Mouse (Mus musculus) limb, embryonic 11.5 days (tissue): ENCODE measurements around the gene Hoxa1. TPM values are rescaled to one million over a fixed set of nuclear protein-coding genes. Genes with fewer than 3 reads are reported as not detected.

ENCODE experiments used
- ATAC-seq: fragments of 200-750 bp; cut with Nextera tagmentation; 2 replicates; pipeline ENCODE4 v1.8.0; 2017; ENCODE audit warnings: low read depth; ENCODE audit not compliant: insufficient number of reproducible peaks, low FRiP score, low TSS enrichment
- DNase-seq: peaks from one replicate; pipeline ENCODE4 v3.0.0-alpha.2; 2015; ENCODE audit warnings: low spot score
- H3K27ac ChIP-seq: fragments of 300-500 bp; sonication (generic); replicated peaks from 2 replicates; pipeline ENCODE4 v1.5.1; 2014; ENCODE audit warnings: low read depth, mild to moderate bottlenecking, low read length
- H3K27me3 ChIP-seq: fragments of 300-500 bp; sonication (generic); 2 replicates; pipeline ENCODE4 v1.6.1; 2014; ENCODE audit warnings: mild to moderate bottlenecking, low read length, mixed read lengths; ENCODE audit not compliant: control insufficient read depth, insufficient read depth
- H3K36me3 ChIP-seq: fragments of 300-500 bp; sonication (generic); 2 replicates; pipeline ENCODE4 v1.6.1; 2014; ENCODE audit warnings: mild to moderate bottlenecking, low read length, moderate library complexity, mixed read lengths; ENCODE audit not compliant: control insufficient read depth, insufficient read depth
- H3K4me1 ChIP-seq: fragments of 300-500 bp; sonication (generic); 2 replicates; pipeline ENCODE4 v1.6.1; 2014; ENCODE audit warnings: low read length, mixed read lengths; ENCODE audit not compliant: control insufficient read depth, insufficient read depth
- H3K4me2 ChIP-seq: fragments of 300-500 bp; sonication (generic); 2 replicates; pipeline ENCODE4 v1.6.1; 2014; ENCODE audit warnings: low read depth, mild to moderate bottlenecking, moderate library complexity; ENCODE audit not compliant: severe bottlenecking
- H3K4me3 ChIP-seq: fragments of 300-500 bp; sonication (generic); 2 replicates; pipeline ENCODE4 v1.5.1; 2014; ENCODE audit warnings: low read depth, low read length
- H3K9ac ChIP-seq: fragments of 300-500 bp; sonication (generic); 2 replicates; pipeline ENCODE4 v1.6.1; 2014; ENCODE audit warnings: mild to moderate bottlenecking, low read length
- H3K9me3 ChIP-seq: fragments of 300-500 bp; sonication (generic); 2 replicates; pipeline ENCODE4 v1.6.1; 2016; ENCODE audit warnings: low read length; ENCODE audit not compliant: control insufficient read depth
- WGBS: fragments of 180-500 bp; shearing (Covaris S2); extraction: QIAGEN DNeasy Blood & Tissue Kit; methylation state at CpG from one replicate; pipeline ENCODE4 v1.1.7; 2014; 5-methylcytosine and 5-hydroxymethylcytosine counted together
- polyA plus RNA-seq: library from polyadenylated mRNA; unstranded; fragments of >200 nt; fragmentation: Nextera tagmentation; extraction: Ambion mirVana; gene quantifications from 2 replicates; pipeline ENCODE4 v1.2.1, GENCODE M21; 2014

Gene Hoxa1
- polyA plus RNA-seq, 1 experiment from 2014 or later, result 1.1 TPM

DNA sequence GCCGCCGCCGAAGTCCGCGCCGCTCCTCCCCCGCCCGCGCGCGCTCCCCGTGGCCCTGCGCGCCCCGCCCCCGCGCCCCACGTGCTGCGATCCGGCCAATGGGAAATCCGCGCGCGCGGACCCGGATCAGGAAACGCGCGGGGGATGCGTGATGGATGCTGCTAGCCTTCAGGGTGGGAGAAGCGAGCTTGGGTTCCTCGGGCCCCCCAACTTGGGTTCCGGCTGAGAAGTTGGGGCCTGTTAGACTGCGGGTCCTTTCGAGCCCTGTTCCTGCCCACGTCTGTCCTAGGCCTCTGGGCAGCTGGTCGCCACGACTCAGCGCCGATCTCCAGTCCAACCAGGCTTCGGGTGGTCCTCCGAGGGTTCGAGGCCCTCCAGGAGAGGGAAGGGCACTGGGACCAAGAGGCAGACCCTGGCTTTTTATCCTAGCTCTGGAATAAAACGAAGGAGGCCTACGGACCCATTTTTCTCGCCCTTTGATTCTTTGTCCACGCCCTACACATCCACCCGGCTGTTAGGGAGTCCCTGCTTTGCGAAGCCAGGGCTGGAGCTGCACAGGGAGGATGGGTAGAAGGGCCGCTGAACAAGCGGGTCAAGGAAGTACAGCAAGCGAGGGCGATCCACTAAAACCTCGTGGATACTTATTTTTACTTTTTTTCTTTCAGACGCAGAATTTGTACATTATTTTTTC lies 33.9 kb upstream of the Hoxa1 start:
- Histone ChIP-seq H3K27me3 (peaks cover 9% of the 10 kb centered on the region; the same call in 1 of the 2 replicates), H3K4me1 (peaks cover 41% of the 10 kb centered on the region), H3K27ac (peak overlapping the region; percentile 21; the same call in 1 of the 2 replicates), H3K4me3 (peak overlapping the region; percentile 50), H3K4me2 (peak overlapping the region; percentile 99), H3K36me3 (no peaks in the 10 kb centered on the region), H3K9ac (peak overlapping the region; percentile 57), H3K9me3 (no peaks in the 10 kb centered on the region)
- ATAC-seq, result peak; percentile 55; the same call in 1 of the 2 replicates
- DNase-seq, result peak; percentile 92
- 2% methylated on average over 43 of the region's 55 CpGs for whole genome bisulfite sequencing

GRCm38 (mm10) chr6:52190906-52191810 lies 33.0 kb upstream of the Hoxa1 start, which contains the start of gene Hoxa4:
TSS of gene Hoxa4 (minus strand) at chr6:52191753.
- no peaks in the 10 kb centered on the region for H3K36me3 ChIP-seq
- H3K4me1 ChIP-seq, result peaks cover 41% of the 10 kb centered on the region
- peak within 1 kb of the TSS; percentile 99 for H3K4me2 ChIP-seq
- H3K9me3 ChIP-seq, result no peaks in the 10 kb centered on the region
- H3K9ac ChIP-seq, result peak within 1 kb of the TSS; percentile 57
- WGBS, result under 1% methylated on average over 47 of the region's 102 CpGs
- DNase-seq (peak; percentile 73), ATAC-seq (peak; percentile 57; the same call in 1 of the 2 replicates)
- peak within 1 kb of the TSS; percentile 51; the same call in 1 of the 2 replicates for H3K27ac ChIP-seq
- H3K27me3 ChIP-seq, result peaks cover 13% of the 10 kb centered on the region
- H3K4me3 ChIP-seq, result peak within 1 kb of the TSS; percentile 50

DNA sequence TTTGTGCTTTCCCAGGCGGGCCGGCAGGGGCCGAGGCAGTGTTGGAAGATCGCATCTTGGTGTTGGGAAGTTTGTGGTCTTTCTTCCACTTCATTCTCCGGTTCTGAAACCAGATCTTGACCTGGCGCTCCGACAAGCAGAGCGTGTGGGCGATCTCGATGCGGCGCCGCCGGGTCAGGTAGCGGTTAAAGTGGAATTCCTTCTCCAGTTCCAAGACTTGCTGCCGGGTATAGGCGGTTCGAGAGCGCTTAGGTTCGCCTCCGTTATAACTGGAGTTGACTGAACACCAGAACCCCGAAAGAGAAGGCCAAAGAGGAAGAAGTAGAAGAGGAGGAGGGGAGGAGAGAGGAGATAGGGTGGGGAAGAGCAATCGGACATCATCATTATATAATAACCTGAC lies 32.3 kb upstream of the Hoxa1 start:
- peak overlapping the region; percentile 50; the same call in 1 of the 2 replicates for H3K4me3 ChIP-seq
- DNase-seq, result peak; percentile 62

GRCm38 (mm10) chr6:52189909-52190308 lies 31.8 kb upstream of the Hoxa1 start:
- peaks cover 46% of the 10 kb centered on the region for H3K4me1 ChIP-seq
- 20% methylated on average over 8 of the region's 8 CpGs for WGBS
- ATAC-seq (no peak), DNase-seq (no peak)
- H3K9me3 ChIP-seq, result no peaks in the 10 kb centered on the region
- no peaks in the 10 kb centered on the region for H3K36me3 ChIP-seq
- H3K9ac ChIP-seq, result no peak overlapping the region
- no peak overlapping the region for H3K4me3 ChIP-seq
- H3K27me3 ChIP-seq, result peaks cover 13% of the 10 kb centered on the region
- no peak overlapping the region for H3K4me2 ChIP-seq
- no peak overlapping the region for H3K27ac ChIP-seq

More for the DNA sequence above, 32.3 kb upstream of the Hoxa1 start:
- Histone ChIP-seq H3K27me3 (peaks cover 13% of the 10 kb centered on the region), H3K9me3 (no peaks in the 10 kb centered on the region), H3K4me1 (peaks cover 42% of the 10 kb centered on the region), H3K36me3 (no peaks in the 10 kb centered on the region), H3K27ac (no peak overlapping the region), H3K9ac (no peak overlapping the region), H3K4me2 (peak overlapping the region; percentile 99)
- no peak for ATAC-seq
- 2% methylated on average over 23 of the region's 23 CpGs for WGBS

- ATAC-seq, result no peak
- Histone ChIP-seq H3K4me2 (no peak overlapping the region), H3K4me3 (no peak overlapping the region), H3K9ac (no peak overlapping the region), H3K27me3 (peaks cover 16% of the 10 kb centered on the region), H3K9me3 (no peaks in the 10 kb centered on the region), H3K27ac (no peak overlapping the region), H3K36me3 (no peaks in the 10 kb centered on the region), H3K4me1 (peaks cover 51% of the 10 kb centered on the region)
- 30% methylated on average over 5 of the region's 5 CpGs for WGBS
- DNase-seq, result no peak
Measured at GRCm38 (mm10) chr6:52189172-52189591, 31.1 kb upstream of the Hoxa1 start.

DNA sequence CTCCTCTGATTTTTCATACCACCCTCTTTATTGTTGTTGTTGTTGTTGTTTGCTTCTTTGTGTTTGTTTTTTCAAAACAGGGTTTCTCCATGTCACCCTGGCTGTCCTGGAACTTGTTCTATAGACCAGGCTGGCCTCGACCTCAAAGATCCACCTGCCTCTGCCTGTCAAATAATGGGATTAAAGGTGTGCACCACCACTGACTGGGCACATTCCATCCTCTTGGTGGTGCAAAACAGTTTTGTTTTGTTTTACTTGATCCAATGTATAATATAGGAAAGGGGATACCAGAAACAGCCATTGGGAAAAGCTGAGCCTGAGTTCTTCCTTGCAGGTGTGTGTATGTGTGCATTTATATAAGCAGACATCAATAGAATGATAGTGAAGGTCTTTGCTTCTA lies 28.4 kb upstream of the Hoxa1 start:
- 62% methylated on average over 1 of the region's 1 CpGs for WGBS
- ATAC-seq, result no peak
- H3K27me3 ChIP-seq, result peaks cover 16% of the 10 kb centered on the region
- H3K27ac ChIP-seq, result no peak overlapping the region
- H3K4me2 ChIP-seq, result no peak overlapping the region
- H3K4me1 ChIP-seq, result peaks cover 56% of the 10 kb centered on the region
- no peak overlapping the region for H3K9ac ChIP-seq
- no peaks in the 10 kb centered on the region for H3K36me3 ChIP-seq
- no peak for DNase-seq
- no peak overlapping the region for H3K4me3 ChIP-seq
- H3K9me3 ChIP-seq, result no peaks in the 10 kb centered on the region

DNA sequence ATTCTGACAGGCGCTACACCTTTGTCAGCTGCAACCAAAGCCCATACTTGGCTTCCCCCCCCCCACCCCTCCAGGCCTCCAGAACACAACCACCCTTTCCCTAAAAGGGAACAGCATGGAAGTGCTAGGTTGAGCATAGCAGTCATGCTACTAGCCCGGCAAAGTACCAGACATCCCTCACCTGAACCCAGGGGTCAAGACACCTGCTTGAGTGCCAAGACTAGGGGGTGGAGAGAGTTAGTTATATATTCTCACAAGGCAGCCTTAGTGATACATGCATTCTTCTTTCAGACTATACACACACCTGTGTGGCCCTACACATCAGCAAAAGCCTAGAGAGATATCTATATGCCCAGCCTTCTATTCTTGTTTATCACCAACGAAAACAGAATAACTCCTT lies 27.7 kb upstream of the Hoxa1 start:
- peaks cover 53% of the 10 kb centered on the region for H3K4me1 ChIP-seq

DNA sequence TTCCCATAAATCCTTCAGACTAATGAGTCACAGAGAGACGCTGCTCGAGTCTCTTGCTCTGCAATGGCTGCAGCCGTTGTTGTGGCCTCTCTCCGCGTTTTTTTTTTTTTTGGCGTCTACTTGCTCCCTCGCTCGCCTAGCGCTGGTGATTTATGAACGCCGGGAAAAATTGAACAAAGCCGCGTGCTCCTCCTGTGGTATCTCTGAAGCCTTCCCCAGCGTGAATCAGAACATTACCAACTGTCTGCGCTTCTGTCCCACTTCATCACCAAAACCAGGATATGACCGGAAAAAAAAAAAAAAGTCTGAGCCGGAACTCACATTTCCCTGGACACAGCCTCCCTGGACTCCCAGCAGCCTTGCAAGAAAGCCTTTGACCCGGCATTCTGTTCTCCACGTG lies 27.1 kb upstream of the Hoxa1 start:
- H3K4me1 ChIP-seq, result peaks cover 54% of the 10 kb centered on the region
- 2% methylated on average over 19 of the region's 19 CpGs for WGBS
- ATAC-seq (no peak), DNase-seq (no peak)
- no peak overlapping the region for H3K27ac ChIP-seq
- H3K4me3 ChIP-seq, result no peak overlapping the region
- H3K9ac ChIP-seq, result no peak overlapping the region
- peak overlapping the region; percentile 36 for H3K4me2 ChIP-seq
- peaks cover 19% of the 10 kb centered on the region for H3K27me3 ChIP-seq
- H3K36me3 ChIP-seq, result no peaks in the 10 kb centered on the region
- H3K9me3 ChIP-seq, result no peaks in the 10 kb centered on the region

More for the DNA sequence above, 27.7 kb upstream of the Hoxa1 start:
- peaks cover 13% of the 10 kb centered on the region for H3K27me3 ChIP-seq
- 32% methylated on average over 3 of the region's 3 CpGs for WGBS
- no peak overlapping the region for H3K9ac ChIP-seq
- no peaks in the 10 kb centered on the region for H3K36me3 ChIP-seq
- no peak overlapping the region for H3K4me3 ChIP-seq
- ATAC-seq (no peak), DNase-seq (no peak)
- H3K27ac ChIP-seq, result no peak overlapping the region
- no peaks in the 10 kb centered on the region for H3K9me3 ChIP-seq
- peak overlapping the region; percentile 36; the same call in 1 of the 2 replicates for H3K4me2 ChIP-seq
